Mouse (Mus musculus) skeletal muscle tissue, adult 2 months (tissue): Measurements from ENCODE around the gene Polr2l.
"Not testable (repeated sequence)": the region's sequence is repeated elsewhere in the genome, so short reads cannot be mapped to it uniquely, and the experiment has no call there.

Source experiments
- DNase-seq: peaks from one replicate; pipeline ENCODE4 v3.0.0-alpha.2; 2012; ENCODE audit warnings: low read depth, low spot score

The Polr2l gene

GRCm38 (mm10) chr7:141451928-141452327 is 23.0 kb downstream of the Polr2l start:
- no peak for DNase-seq

- DNase-seq = peak; percentile 89
Measured at GRCm38 (mm10) chr7:141447110-141447991, 27.6 kb downstream of the Polr2l start, which contains the start of gene Rplp2. Gene Rplp2 (plus strand): TSS chr7:141447370.

- not testable (repeated sequence) for DNase-seq
Measured at GRCm38 (mm10) chr7:141446374-141446773, 28.6 kb downstream of the Polr2l start.

GRCm38 (mm10) chr7:141443828-141444237 is 31.1 kb downstream of the Polr2l start, which contains the start of gene Pidd1:
Gene Pidd1 (minus strand): TSS chr7:141444025.
- DNase-seq = no peak

- no peak for DNase-seq
Measured at GRCm38 (mm10) chr7:141443081-141443821, 31.7 kb downstream of the Polr2l start.

GRCm38 (mm10) chr7:141442199-141442598 is 32.7 kb downstream of the Polr2l start:
- DNase-seq = no peak

GRCm38 (mm10) chr7:141441460-141441859 is 33.5 kb downstream of the Polr2l start:
- no peak for DNase-seq

- no peak for DNase-seq
Measured at GRCm38 (mm10) chr7:141440613-141441012, 34.3 kb downstream of the Polr2l start.

- no peak for DNase-seq
Measured at GRCm38 (mm10) chr7:141439811-141440210, 35.1 kb downstream of the Polr2l start.

GRCm38 (mm10) chr7:141439140-141439679 is 35.7 kb downstream of the Polr2l start:
- no peak for DNase-seq

GRCm38 (mm10) chr7:141438201-141438968 is 36.5 kb downstream of the Polr2l start:
- DNase-seq = no peak

GRCm38 (mm10) chr7:141437178-141438120 is 37.5 kb downstream of the Polr2l start, which contains the start of gene Slc25a22:
Gene Slc25a22 (minus strand): TSS chr7:141437892.
- DNase-seq = no peak

GRCm38 (mm10) chr7:141436523-141436892 is 38.4 kb downstream of the Polr2l start:
- no peak for DNase-seq

- DNase-seq = no peak
Measured at GRCm38 (mm10) chr7:141435856-141436522, 38.9 kb downstream of the Polr2l start.

GRCm38 (mm10) chr7:141435129-141435855 is 39.6 kb downstream of the Polr2l start:
- DNase-seq = no peak

GRCm38 (mm10) chr7:141434464-141434863 is 40.5 kb downstream of the Polr2l start:
- no peak for DNase-seq

GRCm38 (mm10) chr7:141433517-141434400 is 41.2 kb downstream of the Polr2l start:
- DNase-seq = no peak
